Mouse (Mus musculus): Measurements from ENCODE around the gene Wdhd1.

GRCm38 (mm10) chr14:47298819-47299261 is 22.2 kb upstream of the Wdhd1 start:
- TF ChIP-seq TAL1 (IDR thresholded peaks at IDR 0.05; ENCODE audit: low read length) (no peak), ZMIZ1 (IDR thresholded peaks at IDR 0.05; ENCODE audit: low read depth, low read length) (no peak), JUND (IDR thresholded peaks at IDR 0.05; ENCODE audit: low read depth, low read length) (no peak), KAT2A (conservative IDR thresholded peaks at IDR 0.05; ENCODE audit: low read depth, low read length) (no peak), POLR2A (IDR thresholded peaks at IDR 0.05; ENCODE audit: control insufficient read depth in 1 of 2, insufficient read depth in 1 of 2, low read depth in 1 of 2, low read length in 2 of 2, poor library complexity in 1 of 2) (no peak), CTCF (IDR thresholded peaks at IDR 0.05 in 2 of 3, conservative IDR thresholded peaks at IDR 0.05 in 1 of 3; ENCODE audit: control insufficient read depth in 1 of 3, insufficient read depth in 1 of 3, low read depth in 2 of 3, low read length in 3 of 3, poor library complexity in 1 of 3, severe bottlenecking in 1 of 3) (no peak), EP300 (IDR thresholded peaks at IDR 0.05; ENCODE audit: low read depth in 1 of 2, low read length in 2 of 2) (no peak), TBP (IDR thresholded peaks at IDR 0.05; ENCODE audit: low read depth, low read length) (no peak), CHD2 (IDR thresholded peaks at IDR 0.05; ENCODE audit: low read length) (no peak), USF1 (IDR thresholded peaks at IDR 0.05; ENCODE audit: low read depth, low read length) (no peak), POLR2AphosphoS2 (IDR thresholded peaks at IDR 0.05; ENCODE audit: low read length) (no peak), GATA1 (IDR thresholded peaks at IDR 0.05; ENCODE audit: low read depth, low read length) (no peak)
